Mouse (Mus musculus) E14TG2a.4 (cell line): ENCODE measurements around the gene Cux2.

ENCODE experiments used
- CTCF ChIP-seq: conservative IDR thresholded peaks from 2 replicates; pipeline ENCODE4 v1.5.1; 2014; ENCODE audit warnings: low read length
- POU5F1 ChIP-seq: IDR thresholded peaks from 2 replicates; pipeline ENCODE4 v1.6.1; 2014; ENCODE audit warnings: low read length, borderline replicate concordance

- TF ChIP-seq CTCF (no peak), POU5F1 (no peak)
These were observed 159.0 kb downstream of the Cux2 start for GRCm38 (mm10) chr5:121890925-121891324.
